20 mouse cellular contexts compared by ENCODE assay signal in genomic region chr10:95544004-95544403, GRCm38 (mm10). TPM values are rescaled to one million over a fixed set of nuclear protein-coding genes. Genes with fewer than 3 reads are reported as not detected.
A peak's percentile ranks its signal among the peaks of the same experiment; 100 is the strongest.
DNase-seq lines count a peak whose midpoint lies in the region; TF ChIP-seq lines count a peak whose summit lies in the region.
"Had no signal": no experiment of that assay in that cellular context is flagged by ENCODE, and none has a peak within 500 bp of the region (broad histone marks: within the 10 kb centered on the region; RNA-seq: fewer than 3 reads in every experiment).

No protein-coding gene starts in this region.

- no peak overlapping the region for H3K4me3 ChIP-seq in ES-Bruce4 (ENCODE audit: low read depth, low read length)
- H3K4me3 ChIP-seq in lung, adult 2 months (replicated peaks; ENCODE audit: extremely low read depth, low read depth, low read length), result no peak overlapping the region
- H3K4me3 ChIP-seq: embryonic facial prominence, embryonic 13.5 days; forebrain, embryonic 13.5 days; heart, embryonic 12.5 days; intestine, embryonic 15.5 days; limb, embryonic 13.5 days; liver, embryonic 12.5 days had no signal

- no peak for TF ChIP-seq CTCF in ES-Bruce4 (IDR thresholded peaks at IDR 0.05; ENCODE audit: low read depth, low read length)
- no peak for TF ChIP-seq CTCF in lung, adult 2 months (IDR thresholded peaks at IDR 0.05; ENCODE audit: insufficient read depth, low read length)

- TF ChIP-seq EP300 in ES-Bruce4 (IDR thresholded peaks at IDR 0.05; ENCODE audit: insufficient read depth, low read depth, low read length), result no peak

- peak overlapping the region; percentile 17 for H3K27ac ChIP-seq in ES-Bruce4 (ENCODE audit: insufficient read depth, low read length)
- H3K27ac ChIP-seq: embryonic facial prominence, embryonic 13.5 days; forebrain, embryonic 13.5 days; intestine, embryonic 15.5 days; limb, embryonic 13.5 days had no signal

- H3K4me1 ChIP-seq in ES-Bruce4 (ENCODE audit: control insufficient read depth, insufficient read depth, low read length), result no peaks in the 10 kb centered on the region
- H3K4me1 ChIP-seq in lung, adult 2 months (ENCODE audit: control insufficient read depth, insufficient read depth, low read length), result peaks cover 4% of the 10 kb centered on the region; the same call in 1 of the 2 replicates
- H3K4me1 ChIP-seq: intestine, embryonic 15.5 days had no signal

- H3K36me3 ChIP-seq in ES-Bruce4 (ENCODE audit: control insufficient read depth, insufficient read depth, low read length, poor library complexity, severe bottlenecking), result peaks cover 46% of the 10 kb centered on the region

- no peak overlapping the region for H3K9ac ChIP-seq in ES-Bruce4 (ENCODE audit: low read depth, poor library complexity, severe bottlenecking)
- H3K9ac ChIP-seq: embryonic facial prominence, embryonic 13.5 days; forebrain, embryonic 13.5 days; heart, embryonic 12.5 days; intestine, embryonic 15.5 days; limb, embryonic 13.5 days; liver, embryonic 12.5 days had no signal

- no peak for TF ChIP-seq POLR2A in ES-Bruce4 (IDR thresholded peaks at IDR 0.05; ENCODE audit: insufficient read depth, low read length)
- TF ChIP-seq POLR2A in lung, adult 2 months (IDR thresholded peaks at IDR 0.05; ENCODE audit: borderline replicate concordance, extremely low read depth, low read depth, low read length), result no peak

- peak; percentile 72 for DNase-seq in heart, adult 11 months
- no peak for DNase-seq in heart, postnatal 10 days
- DNase-seq in kidney, adult 9 months, result peak; percentile 77
- DNase-seq in kidney, postnatal 4 days, result no peak
- peak; percentile 52 for DNase-seq in kidney, postnatal 14 days
- DNase-seq in thymus, postnatal 10 days (ENCODE audit: low spot score in 2 of 2), result no peak
- DNase-seq in lung, adult 2 months, result no peak
- DNase-seq: cerebellum, adult 11 months; embryo, embryonic 11 days; layer of hippocampus, postnatal 36 days; lung, adult 18-20 months; lung, postnatal 14 days; right cerebral cortex, postnatal 14 days had no signal

- no peaks in the 10 kb centered on the region for H3K27me3 ChIP-seq in ES-Bruce4 (ENCODE audit: control insufficient read depth, insufficient read depth, low read length, poor library complexity, severe bottlenecking)
- H3K27me3 ChIP-seq: embryonic facial prominence, embryonic 13.5 days; forebrain, embryonic 13.5 days; heart, embryonic 12.5 days; intestine, embryonic 15.5 days; limb, embryonic 13.5 days; liver, embryonic 12.5 days had no signal

- intact Hi-C loops in heart, postnatal 10 days (cut with DNase I), result loop anchor here (5.0 kb wide), 2 partner anchors 42 to 57 kb away; partner anchors contain the start of gene Mrpl42

- H3K9me3 ChIP-seq in ES-Bruce4 (replicated peaks; ENCODE audit: control insufficient read depth, insufficient read depth, low read length, poor library complexity, severe bottlenecking), result no peaks in the 10 kb centered on the region
- H3K9me3 ChIP-seq: embryonic facial prominence, embryonic 13.5 days; forebrain, embryonic 13.5 days; heart, embryonic 12.5 days; intestine, embryonic 15.5 days; limb, embryonic 13.5 days; liver, embryonic 12.5 days had no signal

RNA-seq across cellular contexts. Expression of gene Nudt4, which starts 19.9 kb away (rescaled TPM):
- 100 to 1,000 TPM; 215 to 280 TPM for total RNA-seq in heart, postnatal 10 days (2021)
- polyA plus RNA-seq in ES-Bruce4 (2011; ENCODE audit: insufficient read depth, insufficient read length, low read depth, missing spikeins), result 128 and 133 TPM in 2 replicates
- polyA plus RNA-seq in lung, adult 2 months (2012; rRNA removed), result 18.7 and 22.5 TPM in 2 replicates

RNA-seq across cellular contexts. Expression of gene Ube2n, which starts 29.1 kb away (rescaled TPM):
- 100 to 1,000 TPM; 118 to 134 TPM for total RNA-seq in heart, postnatal 10 days (2021)
- polyA plus RNA-seq in ES-Bruce4 (2011; ENCODE audit: insufficient read depth, insufficient read length, low read depth, missing spikeins), result 280 and 301 TPM in 2 replicates
- 25.5 and 41.1 TPM in 2 replicates for polyA plus RNA-seq in lung, adult 2 months (2012; rRNA removed)

RNA-seq across cellular contexts. Expression of gene Mrpl42, which starts 42.3 kb away (rescaled TPM):
- 100 to 1,000 TPM; 308 to 331 TPM for total RNA-seq in heart, postnatal 10 days (2021)
- polyA plus RNA-seq in ES-Bruce4 (2011; ENCODE audit: insufficient read depth, insufficient read length, low read depth, missing spikeins), result 238 and 240 TPM in 2 replicates
- 39.3 and 80.6 TPM in 2 replicates for polyA plus RNA-seq in lung, adult 2 months (2012; rRNA removed)

Comparison
In these comparisons a context has a peak if more than half of its experiments do, and no peak if none do; other contexts are left out.
1. DNase-seq: peak in heart, adult 11 months (single experiment), kidney, adult 9 months (single experiment) and kidney, postnatal 14 days (single experiment); none in heart, postnatal 10 days (0 of 2), kidney, postnatal 4 days (0 of 2), thymus, postnatal 10 days (0 of 2) and lung, adult 2 months (single experiment).